Mouse (Mus musculus) megakaryocyte, embryonic 14.5 days (primary cell): Measurements from ENCODE around the gene Rabgef1.

Source experiments
- FLI1 ChIP-seq: IDR thresholded peaks from 2 replicates; pipeline ENCODE4 v1.6.1; 2012; ENCODE audit warnings: low read length, inconsistent platforms, mixed read lengths
- GATA1 ChIP-seq: IDR thresholded peaks from 3 replicates; pipeline ENCODE4 v1.6.1; 2012; ENCODE audit warnings: mixed read lengths, low read length, inconsistent platforms, borderline replicate concordance

GRCm38 (mm10) chr5:130222146-130223004 lies 50.8 kb downstream of the Rabgef1 start:
- TF ChIP-seq FLI1: no peak
- no peak for TF ChIP-seq GATA1
